Mouse (Mus musculus) myocyte (in vitro differentiated cells): ENCODE data around the gene L1td1.

Experiments
- CEBPB ChIP-seq: IDR thresholded peaks from 2 replicates; pipeline ENCODE4 v1.6.1; 2011; ENCODE audit warnings: mild to moderate bottlenecking, moderate library complexity; ENCODE audit not compliant: poor library complexity, insufficient read depth, severe bottlenecking
- MAX ChIP-seq: IDR thresholded peaks from one replicate; pipeline ENCODE4 v1.6.1; 2011; ENCODE audit warnings: low read depth, mild to moderate bottlenecking, control low read depth
- MYOD1 ChIP-seq, 3 experiments: IDR thresholded peaks; one replicate each; pipeline ENCODE4 v1.6.1; 2011; ENCODE audit warnings: control low read depth in 2 of 3, low read depth in 2 of 3, mild to moderate bottlenecking in 2 of 3, moderate library complexity in 1 of 3; ENCODE audit not compliant: insufficient read length in 2 of 3, control insufficient read depth in 1 of 3
- MYOG ChIP-seq, 3 experiments: IDR thresholded peaks; one replicate each; pipeline ENCODE4 v1.6.1; 2011; ENCODE audit warnings: control low read depth in 2 of 3, low read depth in 2 of 3, mild to moderate bottlenecking in 2 of 3; ENCODE audit not compliant: insufficient read length in 2 of 3, control insufficient read depth in 1 of 3, insufficient read depth in 1 of 3
- POLR2A ChIP-seq: IDR thresholded peaks from one replicate; pipeline ENCODE4 v1.6.1; 2011; ENCODE audit warnings: low read depth, mild to moderate bottlenecking, control low read depth, moderate library complexity; ENCODE audit not compliant: insufficient read length
- POLR2AphosphoS2 ChIP-seq: IDR thresholded peaks from one replicate; pipeline ENCODE4 v1.6.1; 2011; ENCODE audit warnings: low read depth, control low read depth; ENCODE audit not compliant: insufficient read length
- REST ChIP-seq: IDR thresholded peaks from one replicate; pipeline ENCODE4 v1.6.1; 2011; ENCODE audit warnings: mild to moderate bottlenecking, control low read depth, moderate library complexity; ENCODE audit not compliant: insufficient read depth, insufficient read length
- SRF ChIP-seq: IDR thresholded peaks from one replicate; pipeline ENCODE4 v1.6.1; 2011; ENCODE audit warnings: low read depth; ENCODE audit not compliant: control insufficient read depth, insufficient read length
- TCF12 ChIP-seq: IDR thresholded peaks from one replicate; pipeline ENCODE4 v1.6.1; 2011; ENCODE audit warnings: mild to moderate bottlenecking, control low read depth; ENCODE audit not compliant: poor library complexity, insufficient read depth, severe bottlenecking
- TCF3 ChIP-seq: IDR thresholded peaks from one replicate; pipeline ENCODE4 v1.6.1; 2011; ENCODE audit warnings: low read depth, control low read depth; ENCODE audit not compliant: insufficient read length
- USF1 ChIP-seq: IDR thresholded peaks from one replicate; pipeline ENCODE4 v1.6.1; 2011; ENCODE audit warnings: low read depth, mild to moderate bottlenecking, control low read depth, moderate library complexity

DNA sequence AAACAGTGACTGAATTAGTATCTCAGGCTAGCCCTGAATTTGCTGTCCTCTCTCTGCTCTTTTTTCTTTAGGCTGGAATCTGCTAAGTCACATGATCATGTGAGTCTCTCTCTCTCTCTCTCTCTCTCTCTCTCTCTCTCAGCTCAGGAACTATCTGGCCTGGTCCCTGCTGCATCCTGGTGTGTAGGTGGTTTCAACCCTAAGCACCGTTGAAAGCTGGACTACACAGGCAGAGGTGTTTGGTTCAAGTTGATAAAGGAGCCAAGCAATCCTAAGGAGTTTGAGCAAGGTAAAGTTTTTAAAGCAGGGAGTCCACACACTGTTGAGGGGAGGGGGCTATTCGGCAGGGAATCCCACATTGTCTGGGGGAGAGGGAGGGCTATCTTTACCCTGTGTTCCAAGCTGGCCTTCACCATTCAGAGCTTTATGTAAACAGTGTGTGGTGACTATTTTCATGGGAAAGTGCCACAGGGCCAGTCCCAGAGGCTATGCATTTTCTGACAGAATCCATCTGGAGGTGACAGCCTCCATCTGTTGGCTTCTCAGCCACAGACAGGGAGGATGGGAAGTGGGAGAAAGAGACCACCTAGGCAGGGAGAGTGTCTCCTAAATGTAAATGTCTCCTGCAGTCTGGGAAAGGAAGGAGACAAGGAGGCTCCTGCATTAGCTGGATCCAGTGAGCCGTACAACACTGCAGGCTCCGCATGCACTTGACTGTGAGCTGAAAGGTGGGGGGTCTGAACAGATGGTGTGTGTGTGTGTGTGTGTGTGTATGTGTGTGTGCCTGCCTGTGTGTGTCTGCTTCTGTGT, 31.7 kb downstream of the L1td1 start:
- no peak for TF ChIP-seq POLR2AphosphoS2
- no peak for TF ChIP-seq MAX
- TF ChIP-seq POLR2A, result no peak
- no peak for TF ChIP-seq TCF12
- no peak for TF ChIP-seq MYOD1 (IDR thresholded peaks at IDR 0.05; ENCODE audit: control insufficient read depth in 1 of 3, insufficient read length in 2 of 3, low read depth in 2 of 3)
- no peak for TF ChIP-seq REST
- no peak for TF ChIP-seq TCF3
- no peak for TF ChIP-seq SRF
- no peak for TF ChIP-seq CEBPB
- TF ChIP-seq MYOG (IDR thresholded peaks at IDR 0.05; ENCODE audit: control insufficient read depth in 1 of 3, insufficient read depth in 1 of 3, insufficient read length in 2 of 3, low read depth in 2 of 3), result no peak
- no peak for TF ChIP-seq USF1
